Mouse (Mus musculus): ENCODE measurements around the gene Ubtd1. TPM values are rescaled to one million over a fixed set of nuclear protein-coding genes. Genes with fewer than 3 reads are reported as not detected.

Ubtd1 gene
- polyA plus RNA-seq, 1 experiment from 2014 or later: 13.0 TPM

DNA sequence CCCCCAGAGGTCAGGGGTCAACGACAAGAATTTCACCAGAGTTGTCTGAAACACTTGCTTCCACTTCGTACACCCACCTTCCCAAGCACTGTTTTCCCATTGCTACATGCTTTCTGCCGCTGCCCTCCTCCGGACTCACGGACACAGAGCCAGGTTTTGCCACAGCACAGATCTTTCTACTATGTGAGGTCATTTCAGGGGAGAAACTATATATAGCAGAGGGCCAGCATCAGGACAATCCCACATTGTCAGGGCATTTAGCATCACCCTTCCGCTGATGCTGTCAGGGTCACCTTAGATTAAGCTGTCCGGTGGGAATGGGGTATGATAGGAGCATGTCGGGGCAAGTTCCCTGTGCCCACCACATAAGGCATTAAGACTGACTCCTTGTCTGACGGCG lies 15.5 kb downstream of the Ubtd1 start:
- WGBS: 92% methylated on average over 10 of the region's 10 CpGs
- H3K4me1 ChIP-seq (replicated peaks): peaks cover 4% of the 10 kb centered on the region
- no peak overlapping the region for H3K27ac ChIP-seq (replicated peaks)
- no peaks in the 10 kb centered on the region for H3K9me3 ChIP-seq
- H3K4me2 ChIP-seq: no peak overlapping the region
- H3K9ac ChIP-seq: no peak overlapping the region
- H3K27me3 ChIP-seq: no peaks in the 10 kb centered on the region
- no peak for ATAC-seq (ENCODE audit: low FRiP score, low read depth)
- H3K36me3 ChIP-seq: no peaks in the 10 kb centered on the region
- no peak overlapping the region for H3K4me3 ChIP-seq

DNA sequence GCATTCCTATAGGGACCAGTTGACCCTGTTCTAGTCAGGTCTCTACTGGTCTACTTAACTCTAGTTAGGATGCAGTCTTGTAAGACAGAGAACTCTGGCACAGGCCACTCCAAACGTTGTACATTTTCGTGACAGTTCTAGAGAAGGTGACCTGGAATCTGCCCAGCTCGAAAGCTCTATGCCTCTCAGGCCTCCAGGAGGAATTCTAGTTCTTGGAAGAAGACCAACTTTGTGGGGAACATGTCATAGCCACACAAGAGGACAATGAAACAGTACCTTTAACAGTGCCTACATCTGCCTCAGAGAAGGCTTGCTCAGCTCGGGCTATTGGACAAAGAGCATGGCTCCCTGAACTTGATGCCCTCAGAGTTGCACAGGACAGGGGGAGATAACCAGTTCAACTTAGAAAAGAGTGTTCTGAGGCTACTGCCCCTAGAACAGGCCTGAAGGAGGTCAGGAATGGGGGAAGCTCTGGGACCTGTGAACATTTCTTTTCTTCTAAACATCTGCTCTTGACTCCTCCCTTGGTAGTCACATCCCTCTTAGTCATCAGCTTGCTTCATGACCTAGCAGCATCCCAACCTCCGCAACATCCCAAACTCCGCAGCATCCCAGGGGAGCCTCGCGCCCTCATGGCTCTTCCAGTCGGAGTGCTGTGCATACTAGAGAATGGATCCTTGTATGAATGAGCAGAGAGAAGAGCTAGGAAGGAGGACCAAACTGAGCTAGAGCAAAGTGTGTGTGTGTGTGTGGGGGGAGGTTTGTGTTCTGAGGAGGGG lies 17.4 kb downstream of the Ubtd1 start:
- no peak overlapping the region for H3K4me3 ChIP-seq
- no peaks in the 10 kb centered on the region for H3K36me3 ChIP-seq
- no peak overlapping the region for H3K27ac ChIP-seq (replicated peaks)
- no peaks in the 10 kb centered on the region for H3K4me1 ChIP-seq (replicated peaks)
- no peaks in the 10 kb centered on the region for H3K9me3 ChIP-seq
- 87% methylated on average over 9 of the region's 9 CpGs for WGBS
- no peak for ATAC-seq (ENCODE audit: low FRiP score, low read depth)
- no peak overlapping the region for H3K9ac ChIP-seq
- H3K4me2 ChIP-seq: no peak overlapping the region
- no peaks in the 10 kb centered on the region for H3K27me3 ChIP-seq

DNA sequence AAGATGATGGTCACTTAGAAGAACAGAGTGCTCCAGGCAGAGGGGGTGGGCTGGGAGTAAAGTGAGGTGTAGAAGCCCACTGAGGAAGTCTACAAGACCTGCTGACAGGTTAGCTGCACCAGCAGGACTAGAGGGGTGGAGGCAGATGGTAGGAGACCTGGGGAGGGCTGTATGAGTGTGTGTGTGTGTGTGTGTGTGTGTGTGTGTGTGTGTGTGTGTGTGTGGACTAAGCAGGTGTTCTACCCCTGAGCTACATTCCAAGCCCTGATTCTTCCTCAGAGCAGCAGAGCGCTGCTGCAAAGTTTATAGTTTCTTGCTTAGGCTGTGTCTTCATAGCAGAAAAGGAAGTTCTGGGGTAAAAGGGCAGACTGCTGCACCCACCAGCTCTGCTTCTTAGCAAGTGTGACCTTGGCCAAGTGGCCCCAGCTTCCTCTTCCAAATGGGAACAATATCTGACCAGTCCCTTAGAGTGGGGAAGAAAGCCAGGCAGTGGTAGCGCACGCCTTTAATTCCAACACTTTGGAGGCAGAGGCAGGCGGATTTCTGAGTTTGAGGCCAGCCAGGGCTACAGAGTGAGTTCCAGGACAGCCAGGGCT lies 18.2 kb downstream of the Ubtd1 start:
- Histone ChIP-seq H3K9ac (no peak overlapping the region), H3K4me2 (no peak overlapping the region), H3K36me3 (no peaks in the 10 kb centered on the region), H3K27ac (replicated peaks) (no peak overlapping the region), H3K9me3 (no peaks in the 10 kb centered on the region), H3K27me3 (no peaks in the 10 kb centered on the region), H3K4me1 (replicated peaks) (no peaks in the 10 kb centered on the region), H3K4me3 (no peak overlapping the region)
- ATAC-seq (ENCODE audit: low FRiP score, low read depth): no peak
- 89% methylated on average over 4 of the region's 4 CpGs for WGBS

DNA sequence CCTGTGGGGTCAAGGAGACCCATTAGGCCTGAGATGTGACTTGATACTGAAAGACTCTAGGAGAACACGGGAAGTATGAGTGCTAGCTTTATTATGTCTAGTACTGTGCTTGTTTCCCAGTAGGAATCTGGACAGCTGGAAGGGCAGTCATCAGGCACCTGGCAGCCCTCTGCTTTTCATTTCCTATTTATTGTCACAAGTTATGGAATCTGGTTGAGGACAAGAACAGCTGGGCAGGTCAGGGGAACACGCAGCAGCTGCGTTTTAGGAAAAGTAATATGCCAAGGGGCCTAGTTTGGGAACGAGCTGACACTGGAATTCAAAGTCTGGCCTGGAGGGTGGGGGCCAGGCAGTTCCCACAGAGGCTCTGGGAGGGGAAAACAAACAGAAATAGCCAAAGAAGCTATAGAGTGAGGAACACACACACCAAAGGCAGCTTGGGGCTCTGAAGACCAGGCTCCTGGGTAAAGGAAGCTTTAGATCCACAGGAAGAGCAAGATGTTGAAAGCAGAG lies 18.9 kb downstream of the Ubtd1 start:
- no peaks in the 10 kb centered on the region for H3K36me3 ChIP-seq
- H3K4me2 ChIP-seq: no peak overlapping the region
- H3K4me1 ChIP-seq (replicated peaks): no peaks in the 10 kb centered on the region
- no peak for ATAC-seq (ENCODE audit: low FRiP score, low read depth)
- H3K27ac ChIP-seq (replicated peaks): no peak overlapping the region; the same call in 1 of the 2 replicates
- WGBS: 74% methylated on average over 4 of the region's 4 CpGs
- no peaks in the 10 kb centered on the region for H3K27me3 ChIP-seq
- no peak overlapping the region for H3K9ac ChIP-seq
- H3K9me3 ChIP-seq: no peaks in the 10 kb centered on the region
- no peak overlapping the region for H3K4me3 ChIP-seq

DNA sequence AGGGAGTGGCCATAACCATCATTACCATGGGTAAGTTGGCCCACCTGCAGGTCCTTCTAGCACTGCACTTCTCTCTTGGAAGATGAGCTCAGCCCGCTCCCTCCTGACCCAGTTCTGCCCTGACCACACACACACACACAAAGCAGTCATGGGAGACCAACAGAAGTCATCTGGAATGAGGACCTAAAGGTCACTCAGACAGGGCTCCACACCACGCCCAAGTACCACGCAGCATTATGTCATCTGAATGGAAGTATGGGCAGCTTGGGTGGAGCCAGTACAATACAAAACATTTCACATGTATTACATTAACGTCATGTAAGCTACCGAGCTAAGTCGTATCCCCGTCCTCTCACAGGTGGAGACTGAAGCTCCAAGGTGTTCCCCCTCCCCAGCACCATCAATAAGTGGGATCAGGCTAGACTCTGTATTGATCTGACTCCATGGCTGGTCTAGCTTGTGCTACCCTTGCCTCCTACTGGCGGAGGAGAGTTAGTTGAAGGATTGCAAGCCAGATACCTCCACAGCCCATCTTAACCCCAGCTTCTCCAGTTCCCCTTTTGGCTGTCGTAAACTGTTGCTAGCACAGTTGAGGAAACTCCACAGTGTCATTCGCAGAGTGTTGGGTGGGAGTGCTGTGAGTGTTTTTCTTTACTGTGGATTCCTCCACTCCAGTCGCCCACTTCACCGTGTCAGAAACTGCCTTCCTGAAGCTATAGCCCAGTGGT lies 19.9 kb downstream of the Ubtd1 start:
- no peak overlapping the region; the same call in 1 of the 2 replicates for H3K27ac ChIP-seq (replicated peaks)
- 92% methylated on average over 12 of the region's 12 CpGs for WGBS
- ATAC-seq (ENCODE audit: low FRiP score, low read depth): no peak

DNA sequence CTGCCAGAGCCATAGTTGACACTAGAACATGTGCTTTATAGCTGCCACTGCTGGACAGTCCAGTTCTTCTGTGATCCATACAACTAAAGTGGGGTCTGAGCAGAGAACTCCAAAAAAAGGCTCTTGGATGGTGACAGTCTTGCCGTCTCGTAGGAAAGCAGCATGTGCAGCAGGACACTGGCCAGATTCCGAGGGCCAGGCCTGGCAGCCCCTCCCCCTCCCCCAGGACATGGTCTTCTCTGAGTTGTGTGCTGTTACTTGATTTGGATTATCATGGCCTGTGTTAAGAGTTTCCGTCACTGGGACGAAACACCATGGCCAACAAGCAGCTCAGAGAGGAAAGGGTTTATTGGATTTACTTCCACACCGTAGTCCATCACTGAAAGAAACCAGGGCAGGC lies 22.7 kb downstream of the Ubtd1 start:
- 82% methylated on average over 6 of the region's 6 CpGs for WGBS
- Histone ChIP-seq H3K4me1 (replicated peaks) (no peaks in the 10 kb centered on the region), H3K4me3 (no peak overlapping the region), H3K36me3 (no peaks in the 10 kb centered on the region), H3K27me3 (no peaks in the 10 kb centered on the region), H3K4me2 (no peak overlapping the region), H3K27ac (replicated peaks) (no peak overlapping the region), H3K9me3 (no peaks in the 10 kb centered on the region), H3K9ac (no peak overlapping the region)
- no peak for ATAC-seq (ENCODE audit: low FRiP score, low read depth)

More for the DNA sequence above, 19.9 kb downstream of the Ubtd1 start:
- Histone ChIP-seq H3K9ac (no peak overlapping the region), H3K4me2 (no peak overlapping the region), H3K9me3 (no peaks in the 10 kb centered on the region), H3K36me3 (no peaks in the 10 kb centered on the region), H3K4me1 (replicated peaks) (no peaks in the 10 kb centered on the region), H3K27me3 (no peaks in the 10 kb centered on the region), H3K4me3 (no peak overlapping the region)

DNA sequence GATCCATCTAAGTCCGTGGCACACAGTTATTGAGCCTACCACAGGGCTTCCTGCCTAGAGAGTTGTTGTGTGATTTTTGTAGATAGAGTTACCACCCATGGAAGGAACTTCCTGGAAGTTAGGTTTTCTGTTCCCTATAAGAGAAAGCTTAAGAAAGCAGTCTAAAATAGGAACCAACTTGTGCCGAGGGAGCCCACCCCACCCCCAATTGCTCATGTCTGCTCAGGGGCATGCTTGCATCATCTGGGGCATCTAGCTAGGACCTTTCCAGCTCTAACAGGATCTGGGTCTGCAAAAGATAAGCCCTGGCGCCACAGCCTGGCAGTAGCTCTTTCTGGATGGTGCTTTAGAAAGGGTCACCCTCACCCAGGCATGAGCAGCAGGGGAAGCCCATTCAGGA lies 24.1 kb downstream of the Ubtd1 start:
- Histone ChIP-seq H3K9ac (no peak overlapping the region), H3K4me3 (no peak overlapping the region), H3K4me1 (replicated peaks) (no peaks in the 10 kb centered on the region), H3K9me3 (no peaks in the 10 kb centered on the region), H3K4me2 (no peak overlapping the region), H3K27ac (replicated peaks) (no peak overlapping the region), H3K36me3 (no peaks in the 10 kb centered on the region), H3K27me3 (no peaks in the 10 kb centered on the region)
- no peak for ATAC-seq (ENCODE audit: low FRiP score, low read depth)
- 87% methylated on average over 3 of the region's 3 CpGs for WGBS

DNA sequence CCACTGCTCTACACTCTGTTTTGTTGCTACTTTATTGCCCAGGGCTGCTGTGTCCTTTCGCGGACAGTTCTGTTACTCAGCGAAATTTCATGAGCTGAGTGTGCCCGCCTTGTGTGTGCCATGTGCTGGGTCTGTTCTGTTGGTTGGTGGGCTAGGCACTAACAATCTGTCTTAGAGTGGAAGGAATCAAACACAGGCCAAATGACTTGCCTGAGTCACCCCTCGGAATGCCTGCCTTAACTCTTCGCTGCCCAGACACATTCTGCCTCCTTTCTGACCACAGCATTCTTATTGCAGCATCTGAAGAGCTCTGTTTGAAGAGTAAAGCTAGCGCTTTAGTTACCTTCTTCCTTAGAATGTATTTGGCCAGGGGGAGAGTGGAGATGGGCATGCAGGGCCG lies 25.0 kb downstream of the Ubtd1 start:
- WGBS: 77% methylated on average over 8 of the region's 8 CpGs
- no peak overlapping the region for H3K4me2 ChIP-seq

DNA sequence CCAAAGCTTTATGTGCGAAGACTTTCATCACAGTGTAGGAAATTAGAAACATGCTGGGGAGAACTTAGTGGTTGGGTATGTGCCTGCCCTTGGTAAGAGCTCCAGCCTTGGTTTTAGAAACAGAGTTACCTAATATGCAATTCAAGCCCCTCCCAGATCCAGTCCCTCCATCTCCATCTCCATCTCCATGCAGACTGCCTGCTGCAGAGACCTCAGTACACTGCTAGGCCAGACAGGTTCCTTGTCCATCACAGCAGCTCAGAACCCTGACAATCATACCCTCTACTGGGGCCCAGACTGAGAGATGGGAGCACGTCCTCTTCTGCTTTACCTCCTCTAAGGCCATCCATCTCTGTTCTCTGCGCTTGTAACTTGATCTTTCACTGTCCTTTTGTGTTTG lies 27.0 kb downstream of the Ubtd1 start:
- no peaks in the 10 kb centered on the region for H3K27me3 ChIP-seq
- H3K27ac ChIP-seq (replicated peaks): no peak overlapping the region
- no peaks in the 10 kb centered on the region for H3K36me3 ChIP-seq
- no peak for ATAC-seq (ENCODE audit: low FRiP score, low read depth)
- 64% methylated on average over 3 of the region's 3 CpGs for WGBS
- no peak overlapping the region for H3K4me2 ChIP-seq
- H3K4me1 ChIP-seq (replicated peaks): no peaks in the 10 kb centered on the region
- H3K9ac ChIP-seq: no peak overlapping the region
- H3K9me3 ChIP-seq: no peaks in the 10 kb centered on the region
- H3K4me3 ChIP-seq: no peak overlapping the region

More for the DNA sequence above, 25.0 kb downstream of the Ubtd1 start:
- no peaks in the 10 kb centered on the region for H3K4me1 ChIP-seq (replicated peaks)
- H3K36me3 ChIP-seq: no peaks in the 10 kb centered on the region
- no peak overlapping the region for H3K9ac ChIP-seq
- H3K4me3 ChIP-seq: no peak overlapping the region
- no peak for ATAC-seq (ENCODE audit: low FRiP score, low read depth)
- no peaks in the 10 kb centered on the region for H3K9me3 ChIP-seq
- H3K27me3 ChIP-seq: no peaks in the 10 kb centered on the region
- H3K27ac ChIP-seq (replicated peaks): no peak overlapping the region

DNA sequence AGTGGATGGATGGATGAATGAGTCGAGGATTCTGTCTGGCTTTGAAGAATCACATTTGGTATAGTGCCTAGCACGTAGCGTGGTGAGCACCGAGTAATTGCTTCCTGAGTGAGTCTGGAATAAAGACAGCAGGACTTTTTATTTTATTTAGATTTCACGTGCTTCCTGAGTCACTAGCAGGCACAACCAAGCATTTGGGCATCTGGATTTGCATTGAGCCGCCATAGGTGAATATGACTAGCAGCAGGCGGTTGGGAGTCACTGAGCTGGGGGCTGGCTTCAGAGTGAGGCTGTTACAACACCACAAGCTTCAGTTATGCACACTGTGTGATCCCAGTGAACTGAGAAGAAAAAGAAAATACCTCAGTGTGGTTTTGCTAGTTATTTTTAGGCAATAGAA lies 27.5 kb downstream of the Ubtd1 start:
- Histone ChIP-seq H3K9ac (no peak overlapping the region), H3K36me3 (no peaks in the 10 kb centered on the region), H3K9me3 (no peaks in the 10 kb centered on the region), H3K27ac (replicated peaks) (no peak overlapping the region), H3K27me3 (no peaks in the 10 kb centered on the region), H3K4me3 (no peak overlapping the region), H3K4me2 (no peak overlapping the region), H3K4me1 (replicated peaks) (no peaks in the 10 kb centered on the region)
- no peak for ATAC-seq (ENCODE audit: low FRiP score, low read depth)
- WGBS: 71% methylated on average over 7 of the region's 7 CpGs

DNA sequence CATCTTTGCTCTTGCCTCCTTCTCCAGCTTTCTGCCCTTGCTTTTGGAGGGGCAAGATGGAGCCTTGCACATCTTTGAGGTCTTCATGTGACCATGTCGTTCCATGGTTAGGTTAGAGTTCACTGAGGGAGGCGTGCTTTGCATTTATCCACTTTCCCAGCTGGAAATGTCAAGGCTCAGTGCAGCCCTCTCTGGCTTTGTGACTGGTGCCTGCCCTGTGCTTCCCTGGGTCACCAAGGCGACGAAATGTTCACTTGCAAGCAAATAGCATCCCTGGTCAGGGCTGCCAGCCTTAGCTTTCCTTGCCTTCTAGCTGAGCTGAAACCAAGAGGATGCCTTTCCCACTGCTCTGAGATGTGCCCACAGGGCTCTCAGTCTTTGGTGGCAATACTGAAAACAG lies 28.9 kb downstream of the Ubtd1 start:
- Histone ChIP-seq H3K9me3 (no peaks in the 10 kb centered on the region), H3K4me3 (no peak overlapping the region), H3K36me3 (no peaks in the 10 kb centered on the region), H3K4me1 (replicated peaks) (no peaks in the 10 kb centered on the region), H3K4me2 (no peak overlapping the region), H3K27ac (replicated peaks) (no peak overlapping the region), H3K27me3 (no peaks in the 10 kb centered on the region), H3K9ac (no peak overlapping the region)
- no peak for ATAC-seq (ENCODE audit: low FRiP score, low read depth)
- WGBS: 33% methylated on average over 4 of the region's 4 CpGs

DNA sequence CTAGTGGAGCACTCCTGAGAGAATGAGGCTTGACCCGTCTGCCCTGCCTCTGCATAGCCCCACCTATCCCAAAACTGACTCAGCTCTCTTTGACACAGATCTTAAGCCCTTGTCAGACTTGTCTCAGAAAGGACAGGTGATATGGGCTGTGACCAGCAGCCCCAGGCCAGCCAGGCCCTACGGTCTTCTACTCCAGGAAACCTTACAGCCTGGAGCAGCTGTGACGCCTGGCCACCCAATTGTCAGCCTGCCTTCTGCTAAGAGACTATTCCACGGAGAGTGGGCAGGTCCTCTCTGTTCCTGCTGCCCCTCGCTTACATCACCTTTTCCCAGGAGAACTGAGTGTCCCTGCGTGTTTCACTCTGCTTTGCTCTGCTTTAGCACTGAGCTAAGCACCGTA lies 29.6 kb downstream of the Ubtd1 start:
- Histone ChIP-seq H3K9me3 (no peaks in the 10 kb centered on the region), H3K4me1 (replicated peaks) (no peaks in the 10 kb centered on the region), H3K27me3 (no peaks in the 10 kb centered on the region), H3K9ac (no peak overlapping the region), H3K4me2 (no peak overlapping the region), H3K4me3 (no peak overlapping the region), H3K27ac (replicated peaks) (no peak overlapping the region), H3K36me3 (no peaks in the 10 kb centered on the region)
- 87% methylated on average over 7 of the region's 7 CpGs for WGBS
- no peak for ATAC-seq (ENCODE audit: low FRiP score, low read depth)
